Mouse (Mus musculus) neural tube, embryonic 11.5 days (tissue): Measurements from ENCODE around the gene Vgll3. TPM values are rescaled to one million over a fixed set of nuclear protein-coding genes. Genes with fewer than 3 reads are reported as not detected.

Experiments used
- ATAC-seq: fragments of 200-750 bp; cut with Nextera tagmentation; 2 replicates; pipeline ENCODE4 v1.8.0; 2017; ENCODE audit warnings: moderate number of reproducible peaks, mild to moderate bottlenecking, moderate TSS enrichment, moderate library complexity; ENCODE audit not compliant: insufficient read depth, low FRiP score, low TSS enrichment
- DNase-seq: peaks from one replicate; pipeline ENCODE4 v3.0.0-alpha.2; 2015; ENCODE audit warnings: low spot score
- H3K27ac ChIP-seq: fragments of 300-500 bp; sonication (generic); 2 replicates; pipeline ENCODE4 v1.5.1; 2014; ENCODE audit warnings: low read depth, mild to moderate bottlenecking, low read length
- H3K27me3 ChIP-seq: fragments of 300-500 bp; sonication (generic); 2 replicates; pipeline ENCODE4 v1.6.1; 2014; ENCODE audit warnings: mild to moderate bottlenecking, low read length, mixed read lengths; ENCODE audit not compliant: control insufficient read depth, insufficient read depth
- H3K36me3 ChIP-seq: fragments of 300-500 bp; sonication (generic); 2 replicates; pipeline ENCODE4 v1.6.1; 2014; ENCODE audit warnings: mild to moderate bottlenecking, low read length, moderate library complexity, mixed read lengths; ENCODE audit not compliant: control insufficient read depth, insufficient read depth
- H3K4me1 ChIP-seq: fragments of 300-500 bp; sonication (generic); 2 replicates; pipeline ENCODE4 v1.6.1; 2014; ENCODE audit warnings: low read length, mixed read lengths; ENCODE audit not compliant: control insufficient read depth, insufficient read depth
- H3K4me2 ChIP-seq: fragments of 300-500 bp; sonication (generic); 2 replicates; pipeline ENCODE4 v1.6.1; 2014; ENCODE audit warnings: low read depth, mild to moderate bottlenecking, moderate library complexity
- H3K4me3 ChIP-seq: fragments of 300-500 bp; sonication (generic); 2 replicates; pipeline ENCODE4 v1.5.1; 2014; ENCODE audit warnings: low read depth, low read length
- H3K9ac ChIP-seq: fragments of 300-500 bp; sonication (generic); 2 replicates; pipeline ENCODE4 v1.6.1; 2014; ENCODE audit warnings: mild to moderate bottlenecking, low read length
- H3K9me3 ChIP-seq: fragments of 300-500 bp; sonication (generic); 2 replicates; pipeline ENCODE4 v1.6.1; 2016; ENCODE audit warnings: low read length; ENCODE audit not compliant: control insufficient read depth
- WGBS: fragments of 180-500 bp; shearing (Covaris S2); extraction: QIAGEN DNeasy Blood & Tissue Kit; methylation state at CpG from one replicate; pipeline ENCODE4 v1.1.7; 2014; 5-methylcytosine and 5-hydroxymethylcytosine counted together
- polyA plus RNA-seq: library from polyadenylated mRNA; unstranded; fragments of >200 nt; fragmentation: Nextera tagmentation; extraction: Ambion mirVana; gene quantifications from 2 replicates; pipeline ENCODE4 v1.2.1, GENCODE M21; 2014

Vgll3 gene
- 7.6 and 8.8 TPM in 2 replicates for polyA plus RNA-seq

DNA sequence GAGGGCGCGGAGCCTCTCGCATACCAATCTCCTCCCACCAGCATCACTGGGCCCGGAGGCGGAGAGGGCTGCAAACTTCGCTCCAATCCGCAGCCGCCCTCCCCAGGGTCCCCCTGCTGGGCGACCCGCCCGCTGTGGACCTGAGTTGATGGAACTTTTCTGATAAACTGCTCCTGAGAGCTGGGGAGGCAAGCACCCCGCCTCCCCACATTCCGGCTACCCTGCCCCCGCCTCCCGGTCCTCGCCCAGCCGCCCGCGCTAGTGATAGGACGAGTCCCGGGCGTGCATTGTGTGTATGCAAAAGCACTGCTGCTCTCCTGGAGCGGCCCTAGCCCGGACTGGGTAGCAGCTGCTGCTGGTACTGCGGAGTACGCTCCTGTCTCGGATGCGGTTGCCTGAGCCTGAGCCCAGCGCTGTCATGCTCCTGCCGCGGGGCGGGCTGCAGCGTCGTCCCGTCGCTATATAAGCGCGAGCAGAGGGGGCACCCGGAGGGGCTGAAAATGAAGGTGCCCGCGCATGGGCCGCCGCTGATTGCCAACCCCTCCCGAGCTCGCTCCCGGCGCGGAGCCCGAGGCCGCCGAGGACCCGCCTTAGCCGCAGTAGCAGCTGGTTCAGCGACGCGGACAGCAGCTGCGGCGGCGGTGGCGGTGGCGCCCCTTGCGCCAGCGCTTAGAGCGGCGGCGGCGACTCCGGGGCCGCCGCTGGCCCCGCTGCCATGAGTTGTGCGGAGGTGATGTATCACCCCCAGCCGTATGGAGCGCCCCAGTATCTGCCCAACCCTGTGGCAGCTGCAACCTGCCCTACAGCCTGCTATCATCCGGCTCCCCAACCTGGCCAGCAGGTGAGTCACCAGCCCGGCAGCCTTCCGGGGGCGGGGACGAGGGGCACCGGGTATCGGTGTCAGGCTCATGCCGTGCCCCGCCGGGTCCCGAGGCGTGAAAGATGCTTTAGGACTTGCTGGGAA, at the start of gene Vgll3:
TSS of gene Vgll3 (plus strand) at position 340 of the 964 bp plus-strand sequence.
- Histone ChIP-seq H3K9me3 (no peaks in the 10 kb centered on the region), H3K4me3 (peak within 1 kb of the TSS; percentile 56), H3K4me1 (peaks cover 3% of the 10 kb centered on the region; the same call in 1 of the 2 replicates), H3K36me3 (no peaks in the 10 kb centered on the region), H3K4me2 (peak within 1 kb of the TSS; percentile 93), H3K9ac (peak within 1 kb of the TSS; percentile 61), H3K27ac (peak within 1 kb of the TSS; percentile 67; the same call in 1 of the 2 replicates), H3K27me3 (0 out of 2 replicates have a peak, but pooled peaks cover 6% of the 10 kb centered on the region)
- ATAC-seq (peak; percentile 99), DNase-seq (peak; percentile 86)
- under 1% methylated on average over 86 of the region's 86 CpGs for WGBS

DNA sequence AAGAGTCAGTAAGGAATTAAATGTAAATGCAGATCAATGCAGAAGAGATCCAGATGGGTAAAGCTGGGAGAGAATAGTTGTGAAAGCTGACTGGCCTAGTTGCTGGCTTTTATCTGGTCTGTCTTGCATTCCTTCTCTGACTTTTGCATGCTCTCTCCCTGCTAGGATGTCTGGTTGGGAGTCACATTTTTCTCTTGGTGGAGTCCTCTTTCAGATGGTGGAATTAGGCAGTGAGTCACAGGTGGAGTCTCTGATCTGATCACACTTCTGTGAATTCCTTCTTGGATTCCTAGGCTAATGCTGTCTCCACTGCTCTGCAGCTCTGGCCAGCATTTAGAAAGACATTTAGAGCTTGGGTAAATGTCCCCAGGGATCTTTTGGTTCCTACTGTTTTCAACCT, 49.1 kb upstream of the Vgll3 start:
- DNase-seq (no peak), ATAC-seq (no peak)
- Histone ChIP-seq H3K27me3 (no peaks in the 10 kb centered on the region), H3K36me3 (no peaks in the 10 kb centered on the region), H3K4me3 (no peak overlapping the region), H3K9me3 (no peaks in the 10 kb centered on the region), H3K27ac (no peak overlapping the region), H3K4me1 (no peaks in the 10 kb centered on the region), H3K9ac (no peak overlapping the region), H3K4me2 (no peak overlapping the region)

DNA sequence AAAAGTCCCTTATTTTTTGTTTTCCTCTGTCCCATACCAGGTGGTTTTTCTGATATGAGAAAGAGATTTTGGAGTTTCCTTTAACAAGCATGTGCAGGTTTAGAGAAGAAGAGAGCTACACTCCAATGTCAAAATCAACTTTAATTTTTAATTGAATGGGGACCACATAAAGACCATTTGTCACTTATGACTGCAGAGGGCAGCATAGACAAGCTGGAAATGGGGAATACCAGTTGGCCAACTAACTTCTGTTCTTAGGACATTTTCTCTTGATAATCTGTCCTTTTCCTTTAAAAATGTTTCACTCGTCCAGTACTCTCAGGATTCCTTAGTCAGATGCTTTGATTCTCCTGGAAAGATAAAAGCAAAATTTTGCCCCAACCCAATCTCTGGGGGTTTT, 29.1 kb upstream of the Vgll3 start:
- no peaks in the 10 kb centered on the region for H3K4me1 ChIP-seq
- H3K9me3 ChIP-seq: no peaks in the 10 kb centered on the region
- H3K27ac ChIP-seq: no peak overlapping the region
- no peaks in the 10 kb centered on the region for H3K27me3 ChIP-seq
- H3K36me3 ChIP-seq: no peaks in the 10 kb centered on the region
- no peak for ATAC-seq
- no peak overlapping the region for H3K4me3 ChIP-seq
- DNase-seq: no peak
- WGBS: 71% methylated on average over 1 of the region's 1 CpGs
- H3K4me2 ChIP-seq: no peak overlapping the region
- no peak overlapping the region for H3K9ac ChIP-seq

DNA sequence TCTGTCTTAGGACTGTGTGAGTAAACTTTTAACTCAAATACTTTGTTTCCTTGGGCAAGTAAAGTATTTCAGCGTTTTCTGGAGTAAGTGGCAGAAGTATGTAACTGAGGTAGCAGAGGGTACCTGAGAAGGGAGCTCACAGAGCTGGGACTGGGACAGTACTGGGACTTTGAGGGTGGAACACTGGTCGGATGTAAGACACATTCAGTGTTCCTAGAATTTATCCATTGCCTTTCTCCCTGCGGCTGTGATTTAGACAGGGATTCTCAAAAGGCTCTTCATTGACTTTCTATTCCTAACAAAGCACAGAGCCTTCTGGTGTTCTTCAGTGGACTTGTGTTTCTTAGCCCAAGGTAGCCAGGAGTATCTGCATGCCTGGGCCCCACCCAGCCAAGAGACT, 1.0 kb downstream of the Vgll3 start:
- WGBS: 28% methylated on average over 3 of the region's 3 CpGs
- H3K4me3 ChIP-seq: peak overlapping the region; percentile 56
- ATAC-seq (no peak), DNase-seq (no peak)
- 0 out of 2 replicates have a peak, but pooled peaks cover 6% of the 10 kb centered on the region for H3K27me3 ChIP-seq
- no peaks in the 10 kb centered on the region for H3K36me3 ChIP-seq
- H3K9me3 ChIP-seq: no peaks in the 10 kb centered on the region
- peak overlapping the region; percentile 93 for H3K4me2 ChIP-seq
- peaks cover 3% of the 10 kb centered on the region; the same call in 1 of the 2 replicates for H3K4me1 ChIP-seq
- peak overlapping the region; percentile 61; the same call in 1 of the 2 replicates for H3K9ac ChIP-seq
- H3K27ac ChIP-seq: no peak overlapping the region

DNA sequence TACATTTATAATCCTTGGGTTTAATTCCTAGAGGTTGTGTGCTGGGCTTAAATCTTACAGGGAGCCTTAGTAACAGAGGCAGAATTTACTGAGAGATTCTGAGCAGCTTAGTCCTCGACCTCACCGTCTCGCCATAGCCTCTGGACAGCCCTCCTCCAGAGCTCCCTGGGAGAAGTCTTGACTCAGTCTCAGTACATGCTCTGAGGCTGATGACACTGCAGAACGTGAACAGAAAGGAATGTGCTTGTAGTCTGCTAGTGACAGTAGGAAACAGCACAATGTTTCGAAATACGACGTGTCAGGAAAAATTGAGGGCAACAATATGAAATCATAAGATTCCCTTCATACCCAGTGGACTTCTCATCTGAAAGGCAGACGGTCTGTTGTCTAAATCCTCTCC, 3.7 kb downstream of the Vgll3 start:
- 72% methylated on average over 8 of the region's 8 CpGs for WGBS
- ATAC-seq: no peak
- no peaks in the 10 kb centered on the region for H3K36me3 ChIP-seq

DNA sequence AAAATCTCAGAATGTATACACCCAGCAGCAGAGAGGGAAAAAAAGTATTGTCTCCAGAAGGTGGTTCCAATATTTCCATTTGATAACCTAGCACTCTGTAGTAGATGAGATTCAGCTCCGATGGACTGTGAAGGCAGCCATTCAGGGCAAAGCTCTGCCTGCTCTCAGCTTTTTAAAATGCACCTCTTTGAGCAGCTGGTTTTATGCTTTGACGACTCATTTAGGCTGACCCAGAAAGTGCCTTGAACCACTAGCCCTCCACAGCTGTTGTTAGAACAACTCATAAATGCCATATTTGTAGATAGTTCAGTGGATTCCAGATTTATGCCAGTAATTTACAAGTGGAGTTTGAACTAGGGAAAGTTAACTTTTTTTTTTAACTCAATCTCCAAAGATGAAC, 5.7 kb downstream of the Vgll3 start:
- WGBS: 50% methylated on average over 2 of the region's 2 CpGs
- peaks cover under 1% of the 10 kb centered on the region; the same call in 1 of the 2 replicates for H3K4me1 ChIP-seq
- no peak for ATAC-seq

More for the DNA sequence above, 3.7 kb downstream of the Vgll3 start:
- Histone ChIP-seq H3K27me3 (0 out of 2 replicates have a peak, but pooled peaks cover 6% of the 10 kb centered on the region), H3K9me3 (no peaks in the 10 kb centered on the region), H3K4me3 (no peak overlapping the region), H3K9ac (no peak overlapping the region), H3K27ac (no peak overlapping the region), H3K4me2 (no peak overlapping the region), H3K4me1 (peaks cover 3% of the 10 kb centered on the region; the same call in 1 of the 2 replicates)
- DNase-seq: no peak

DNA sequence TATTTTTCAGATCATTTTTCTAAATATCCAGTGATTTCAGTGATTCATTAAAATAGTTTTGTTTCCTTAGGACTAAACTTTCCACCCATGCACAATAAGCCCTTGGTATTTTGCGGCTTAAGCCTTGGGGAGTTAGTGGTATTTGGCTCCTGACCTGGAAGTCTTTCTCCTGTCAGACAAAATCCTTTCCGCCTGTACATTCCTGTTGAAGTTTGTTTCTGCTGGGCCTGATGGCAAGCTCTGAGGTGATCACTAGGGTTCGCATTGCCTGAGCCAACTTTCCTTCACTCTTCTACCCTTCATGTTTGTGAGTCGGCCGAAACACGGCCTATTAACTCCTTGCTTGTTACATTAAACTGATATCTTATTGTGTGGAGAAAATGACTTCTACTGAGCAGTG, 8.7 kb downstream of the Vgll3 start:
- no peak overlapping the region for H3K4me3 ChIP-seq
- H3K4me2 ChIP-seq: no peak overlapping the region
- no peaks in the 10 kb centered on the region for H3K27me3 ChIP-seq
- H3K9ac ChIP-seq: no peak overlapping the region
- DNase-seq: no peak
- no peaks in the 10 kb centered on the region for H3K36me3 ChIP-seq
- ATAC-seq: no peak
- H3K4me1 ChIP-seq: no peaks in the 10 kb centered on the region
- 89% methylated on average over 6 of the region's 6 CpGs for WGBS
- no peaks in the 10 kb centered on the region for H3K9me3 ChIP-seq
- no peak overlapping the region for H3K27ac ChIP-seq

More for the DNA sequence above, 5.7 kb downstream of the Vgll3 start:
- Histone ChIP-seq H3K9me3 (no peaks in the 10 kb centered on the region), H3K4me2 (no peak overlapping the region), H3K27ac (no peak overlapping the region), H3K27me3 (0 out of 2 replicates have a peak, but pooled peaks cover 4% of the 10 kb centered on the region), H3K36me3 (no peaks in the 10 kb centered on the region), H3K4me3 (no peak overlapping the region), H3K9ac (no peak overlapping the region)
- no peak for DNase-seq

DNA sequence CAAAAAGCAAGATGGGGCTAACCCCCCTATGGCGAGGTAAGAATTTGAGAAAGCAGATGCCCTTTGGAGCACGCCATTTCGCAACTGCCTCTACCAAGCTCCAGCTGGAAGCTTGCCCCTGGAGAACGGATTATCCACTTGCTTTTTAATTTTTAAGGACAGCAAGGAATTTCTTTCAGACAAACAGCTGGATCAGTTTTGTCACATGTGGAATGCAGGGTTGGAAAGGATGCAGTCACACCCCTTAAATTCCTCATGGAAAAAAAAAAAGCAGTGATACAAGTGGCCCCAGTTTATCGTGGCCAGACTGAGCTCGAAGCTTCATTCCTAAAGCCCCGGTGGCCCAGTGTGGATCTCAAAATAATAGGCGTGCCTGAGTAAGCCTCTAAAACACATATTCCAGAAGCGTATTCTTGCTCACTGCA, 13.1 kb downstream of the Vgll3 start:
- H3K9ac ChIP-seq: no peak overlapping the region
- DNase-seq: no peak
- ATAC-seq: no peak
- H3K9me3 ChIP-seq: no peaks in the 10 kb centered on the region
- H3K4me3 ChIP-seq: no peak overlapping the region
- no peak overlapping the region for H3K27ac ChIP-seq
- no peaks in the 10 kb centered on the region for H3K4me1 ChIP-seq
- no peaks in the 10 kb centered on the region for H3K36me3 ChIP-seq
- H3K27me3 ChIP-seq: no peaks in the 10 kb centered on the region
- H3K4me2 ChIP-seq: no peak overlapping the region
- WGBS: 89% methylated on average over 9 of the region's 9 CpGs
